ENCODE assay signal across 23 mouse cellular contexts in the genomic region with DNA sequence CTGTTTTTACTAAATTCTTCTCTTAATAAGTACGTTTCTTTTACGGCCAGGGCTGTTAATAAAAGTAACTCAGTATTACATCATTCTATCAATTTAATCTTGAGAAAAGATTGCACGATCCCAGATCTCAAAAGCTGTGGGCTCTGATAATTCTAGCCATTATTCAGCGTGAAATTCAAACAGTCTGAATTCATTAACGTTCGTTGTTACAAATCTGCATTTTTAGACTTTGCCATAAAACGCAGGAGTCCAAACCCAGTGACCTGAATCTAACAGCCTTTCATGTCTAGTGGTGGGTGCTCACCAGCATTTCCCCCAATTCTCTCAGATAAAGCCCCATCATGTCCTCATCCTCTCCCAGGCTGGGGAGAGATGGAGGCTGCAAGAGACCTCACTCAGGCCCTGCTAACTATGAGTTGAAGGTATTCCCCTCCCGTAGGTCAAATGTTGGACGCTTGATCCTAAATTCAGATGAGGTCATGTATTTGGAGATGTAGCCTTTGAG. TPM values are rescaled to one million over a fixed set of nuclear protein-coding genes. Genes with fewer than 3 reads are reported as not detected.
DNase-seq lines count a peak whose midpoint lies in the region; ATAC-seq lines count a peak whose summit lies in the region.
"Had no signal": no experiment of that assay in that cellular context is flagged by ENCODE, and none has a peak within 500 bp of the region (broad histone marks: within the 10 kb centered on the region; RNA-seq: fewer than 3 reads in every experiment).

No protein-coding gene starts in this region.

- peak; percentile 37 for DNase-seq in embryo, embryonic 10 days (ENCODE audit: low spot score)
- DNase-seq in embryo, embryonic 9.5 days (ENCODE audit: extremely low spot score) = no peak
- peak; percentile 38 for DNase-seq in Muller cell, postnatal 12 days (ENCODE audit: inconsistent ontology term)
- DNase-seq in cerebellum, adult 11 months = no peak
- DNase-seq in heart, postnatal 4 days = no peak
- DNase-seq: cerebellum, postnatal 14 days; heart, postnatal 36 days; liver, embryonic 13.5 days; spleen, adult 18-20 months; thymus, adult 2 months had no signal

- H3K4me3 ChIP-seq in forebrain, embryonic 15.5 days = no peak overlapping the region
- no peak overlapping the region for H3K4me3 ChIP-seq in midbrain, embryonic 12.5 days
- H3K4me3 ChIP-seq in heart, embryonic 11.5 days (ENCODE audit: low read depth, low read length) = no peak overlapping the region
- H3K4me3 ChIP-seq: embryonic facial prominence, embryonic 13.5 days; heart, embryonic 12.5 days; layer of hippocampus, adult 2 months; left cerebral cortex, adult 2 months; liver, embryonic 13.5 days; lung, embryonic 15.5 days; stomach, embryonic 15.5 days had no signal

- peak overlapping the region; percentile 8; the same call in 1 of the 2 replicates for H3K4me2 ChIP-seq in forebrain, embryonic 15.5 days (replicated peaks)
- H3K4me2 ChIP-seq in midbrain, embryonic 12.5 days (replicated peaks) = peak overlapping the region; percentile 2; the same call in 1 of the 2 replicates
- H3K4me2 ChIP-seq in heart, embryonic 11.5 days = no peak overlapping the region
- H3K4me2 ChIP-seq: embryonic facial prominence, embryonic 13.5 days; heart, embryonic 12.5 days; liver, embryonic 13.5 days; lung, embryonic 15.5 days; stomach, embryonic 15.5 days had no signal

- H3K9me3 ChIP-seq in forebrain, embryonic 15.5 days = no peaks in the 10 kb centered on the region
- no peaks in the 10 kb centered on the region for H3K9me3 ChIP-seq in midbrain, embryonic 12.5 days
- H3K9me3 ChIP-seq in heart, embryonic 11.5 days (replicated peaks; ENCODE audit: control insufficient read depth, low read length) = no peaks in the 10 kb centered on the region
- H3K9me3 ChIP-seq: embryonic facial prominence, embryonic 13.5 days; G1E; heart, embryonic 12.5 days; liver, embryonic 13.5 days; lung, embryonic 15.5 days; stomach, embryonic 15.5 days had no signal

- no peak overlapping the region for H3K9ac ChIP-seq in forebrain, embryonic 15.5 days (replicated peaks)
- H3K9ac ChIP-seq in midbrain, embryonic 12.5 days (replicated peaks) = no peak overlapping the region
- no peak overlapping the region for H3K9ac ChIP-seq in heart, embryonic 11.5 days (ENCODE audit: low read depth, low read length)
- H3K9ac ChIP-seq: embryonic facial prominence, embryonic 13.5 days; heart, embryonic 12.5 days; liver, embryonic 13.5 days; lung, embryonic 15.5 days; stomach, embryonic 15.5 days had no signal

- WGBS in forebrain, embryonic 15.5 days = 11% methylated on average over 9 of the region's 9 CpGs
- WGBS in midbrain, embryonic 12.5 days = 32% methylated on average over 9 of the region's 9 CpGs
- WGBS in heart, embryonic 11.5 days (ENCODE audit: insufficient replicate concordance) = 87% methylated on average over 9 of the region's 9 CpGs

- no peaks in the 10 kb centered on the region for H3K27me3 ChIP-seq in forebrain, embryonic 15.5 days
- H3K27me3 ChIP-seq in midbrain, embryonic 12.5 days = no peaks in the 10 kb centered on the region
- no peaks in the 10 kb centered on the region for H3K27me3 ChIP-seq in heart, embryonic 11.5 days (ENCODE audit: control insufficient read depth, insufficient read depth, low read length)
- H3K27me3 ChIP-seq: embryonic facial prominence, embryonic 13.5 days; heart, embryonic 12.5 days; liver, embryonic 13.5 days; lung, embryonic 15.5 days; stomach, embryonic 15.5 days had no signal

- H3K36me3 ChIP-seq in forebrain, embryonic 15.5 days = no peaks in the 10 kb centered on the region
- H3K36me3 ChIP-seq in midbrain, embryonic 12.5 days = peaks cover 10% of the 10 kb centered on the region; the same call in 1 of the 2 replicates
- H3K36me3 ChIP-seq in heart, embryonic 11.5 days (ENCODE audit: control insufficient read depth, insufficient read depth, low read length) = no peaks in the 10 kb centered on the region; the same call in 1 of the 2 replicates
- H3K36me3 ChIP-seq: liver, embryonic 13.5 days; stomach, embryonic 15.5 days had no signal

- H3K4me1 ChIP-seq in forebrain, embryonic 15.5 days = peaks cover 85% of the 10 kb centered on the region
- H3K4me1 ChIP-seq in midbrain, embryonic 12.5 days = peaks cover 75% of the 10 kb centered on the region
- peaks cover 5% of the 10 kb centered on the region; the same call in 1 of the 2 replicates for H3K4me1 ChIP-seq in heart, embryonic 11.5 days (ENCODE audit: control insufficient read depth, insufficient read depth, low read length)
- H3K4me1 ChIP-seq: lung, embryonic 15.5 days; stomach, embryonic 15.5 days had no signal

- peak; percentile 34; the same call in 1 of the 2 replicates for ATAC-seq in forebrain, embryonic 15.5 days (replicated peaks)
- no peak for ATAC-seq in midbrain, embryonic 12.5 days (ENCODE audit: low FRiP score, low read depth)
- no peak for ATAC-seq in heart, embryonic 11.5 days (replicated peaks; ENCODE audit: insufficient number of reproducible peaks, low FRiP score, low TSS enrichment)
- ATAC-seq: CD4-positive, CD25-positive, alpha-beta regulatory T cell, adult 4 months; intestine, embryonic 16.5 days had no signal

- peak overlapping the region; percentile 85 for H3K27ac ChIP-seq in forebrain, embryonic 15.5 days (replicated peaks)
- H3K27ac ChIP-seq in midbrain, embryonic 12.5 days (replicated peaks) = peak overlapping the region; percentile 75
- H3K27ac ChIP-seq in heart, embryonic 11.5 days (ENCODE audit: low read depth, low read length) = no peak overlapping the region
- H3K27ac ChIP-seq: embryonic facial prominence, embryonic 13.5 days; kidney, postnatal 0 days; left cerebral cortex, adult 2 months; liver, embryonic 13.5 days; lung, embryonic 15.5 days; stomach, embryonic 15.5 days had no signal

RNA-seq across cellular contexts. Expression of a gene that starts 50.0 kb away (rescaled TPM):
- 43.5 and 48.1 TPM in 2 replicates for polyA plus RNA-seq in forebrain, embryonic 15.5 days (2015; fragmentation: Nextera tagmentation; extraction: Ambion mirVana)
- polyA plus RNA-seq in midbrain, embryonic 12.5 days (2016; fragmentation: Nextera tagmentation; extraction: Ambion mirVana) = 96.5 and 98.9 TPM in 2 replicates
- 10 to 100 TPM; 10.2 to 10.6 TPM for total RNA-seq in heart, postnatal 4 days (2021)
- 24.9 and 27.0 TPM in 2 replicates for polyA plus RNA-seq in heart, embryonic 11.5 days (2014; fragmentation: Nextera tagmentation; extraction: Ambion mirVana)
- polyA plus RNA-seq: CD4-positive, CD25-positive, alpha-beta regulatory T cell, adult 4 months; G1E had no signal

RNA-seq across cellular contexts. Expression of a gene that starts 51.0 kb away (rescaled TPM):
- 80.3 and 87.4 TPM in 2 replicates for polyA plus RNA-seq in forebrain, embryonic 15.5 days (2015; fragmentation: Nextera tagmentation; extraction: Ambion mirVana)
- 111 and 118 TPM in 2 replicates for polyA plus RNA-seq in midbrain, embryonic 12.5 days (2016; fragmentation: Nextera tagmentation; extraction: Ambion mirVana)
- 10 to 100 TPM; 56.0 to 65.3 TPM for total RNA-seq in heart, postnatal 4 days (2021)
- 59.6 and 62.7 TPM in 2 replicates for polyA plus RNA-seq in heart, embryonic 11.5 days (2014; fragmentation: Nextera tagmentation; extraction: Ambion mirVana)

Comparison
In these comparisons a context has a peak if more than half of its experiments do, and no peak if none do; other contexts are left out.
1. DNase-seq: peak in embryo, embryonic 10 days (single experiment) and Muller cell, postnatal 12 days (single experiment); none in embryo, embryonic 9.5 days (single experiment), cerebellum, adult 11 months (single experiment) and heart, postnatal 4 days (single experiment).